Mouse (Mus musculus): ENCODE results near the gene Ebf3.

- TF ChIP-seq POLR2A (IDR thresholded peaks at IDR 0.05; ENCODE audit: insufficient read depth, low read depth, low read length) = no peak
- TF ChIP-seq CTCF (IDR thresholded peaks at IDR 0.05) = no peak
Measured at GRCm38 (mm10) chr7:137295612-137296011, 18.6 kb downstream of the Ebf3 start.

All from heart, adult 2 months (tissue).